9 mouse cellular contexts compared by ENCODE assay signal in the genomic region with DNA sequence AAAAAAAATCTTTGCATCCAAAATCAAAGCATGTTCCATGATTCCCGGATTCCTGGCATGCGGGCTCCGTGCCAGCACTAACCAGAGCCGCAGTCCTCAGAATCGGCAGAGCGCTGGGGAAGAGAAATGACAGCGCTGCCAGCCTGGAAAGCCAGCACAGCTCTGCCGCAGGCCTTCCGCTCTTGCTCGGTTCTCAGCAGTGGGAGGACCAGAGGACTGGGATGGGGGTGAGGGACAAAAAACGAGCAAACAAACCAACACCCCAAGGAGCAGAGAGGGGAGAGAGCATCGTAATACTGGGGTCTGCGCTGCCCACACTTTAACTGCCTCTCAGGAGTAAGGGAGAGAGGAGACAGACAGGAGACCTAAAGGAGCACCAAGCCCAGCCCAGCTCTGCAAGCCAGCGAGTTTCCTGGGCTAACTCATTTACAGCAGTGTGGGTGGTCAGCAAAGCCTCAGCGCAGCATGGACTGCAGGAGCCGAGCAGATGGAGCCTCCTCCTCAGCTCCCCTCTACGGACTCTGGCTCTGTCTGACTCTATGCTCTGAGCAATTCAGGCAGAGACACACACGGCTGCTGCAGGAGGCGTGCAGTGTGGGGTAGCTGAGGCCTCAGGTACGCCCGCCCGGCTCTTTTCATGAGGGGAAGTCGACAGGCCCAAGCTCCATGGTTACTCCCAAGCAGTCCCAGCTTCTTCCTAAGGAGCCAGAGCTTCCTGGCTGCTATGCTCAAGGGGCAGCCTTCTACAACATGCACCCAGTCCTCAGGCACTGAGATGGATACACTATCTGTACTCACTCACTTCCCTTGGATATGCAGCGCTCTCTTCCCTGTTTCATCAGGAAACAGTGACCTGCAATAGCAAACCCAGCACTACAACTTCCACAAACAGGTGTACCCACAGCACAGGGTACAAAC. TPM values are rescaled to one million over a fixed set of nuclear protein-coding genes. Genes with fewer than 3 reads are reported as not detected.
A peak's percentile ranks its signal among the peaks of the same experiment; 100 is the strongest.
DNase-seq lines count a peak whose midpoint lies in the region; ATAC-seq and TF ChIP-seq lines count a peak whose summit lies in the region.
"Had no signal": no experiment of that assay in that cellular context is flagged by ENCODE, and none has a peak within 500 bp of the region (broad histone marks: within the 10 kb centered on the region; RNA-seq: fewer than 3 reads in every experiment).

No protein-coding gene starts in this region.

- no peak overlapping the region for H3K4me3 ChIP-seq in forebrain, embryonic 11.5 days (ENCODE audit: low read depth, low read length)
- peak overlapping the region; percentile 18 for H3K4me3 ChIP-seq in hindbrain, embryonic 16.5 days (ENCODE audit: low read length)
- peak overlapping the region; percentile 16; the same call in 1 of the 2 replicates for H3K4me3 ChIP-seq in midbrain, postnatal 0 days (ENCODE audit: low read depth, low read length)
- H3K4me3 ChIP-seq: myocyte had no signal

- peak overlapping the region; percentile 25; the same call in 1 of the 2 replicates for H3K27ac ChIP-seq in forebrain, embryonic 11.5 days (ENCODE audit: low read depth, low read length)
- peak overlapping the region; percentile 82 for H3K27ac ChIP-seq in hindbrain, embryonic 16.5 days (ENCODE audit: low read depth, low read length)
- peak overlapping the region; percentile 47 for H3K27ac ChIP-seq in midbrain, postnatal 0 days (ENCODE audit: low read depth, low read length)

- H3K36me3 ChIP-seq in forebrain, embryonic 11.5 days (ENCODE audit: control insufficient read depth, insufficient read depth, low read length): no peaks in the 10 kb centered on the region
- no peaks in the 10 kb centered on the region for H3K36me3 ChIP-seq in hindbrain, embryonic 16.5 days (ENCODE audit: control insufficient read depth, insufficient read depth, low read length)
- no peaks in the 10 kb centered on the region for H3K36me3 ChIP-seq in midbrain, postnatal 0 days (ENCODE audit: insufficient read depth, low read length)

- no peak overlapping the region; the same call in 1 of the 2 replicates for H3K9ac ChIP-seq in forebrain, embryonic 11.5 days (ENCODE audit: low read length)
- H3K9ac ChIP-seq in hindbrain, embryonic 16.5 days (ENCODE audit: low read depth, low read length): peak overlapping the region; percentile 36
- peak overlapping the region; percentile 54 for H3K9ac ChIP-seq in midbrain, postnatal 0 days (replicated peaks; ENCODE audit: low read length, poor library complexity, severe bottlenecking)

- H3K4me1 ChIP-seq in forebrain, embryonic 11.5 days (replicated peaks; ENCODE audit: control insufficient read depth, insufficient read depth, low read length): no peaks in the 10 kb centered on the region; the same call in 1 of the 2 replicates
- H3K4me1 ChIP-seq in hindbrain, embryonic 16.5 days (ENCODE audit: control insufficient read depth, insufficient read depth, low read depth, low read length): peaks cover 36% of the 10 kb centered on the region
- peaks cover 19% of the 10 kb centered on the region for H3K4me1 ChIP-seq in midbrain, postnatal 0 days (ENCODE audit: insufficient read depth, low read length)

- TF ChIP-seq CTCF in brain, embryonic 14.5 days (IDR thresholded peaks at IDR 0.05; ENCODE audit: borderline replicate concordance, extremely low read depth, insufficient read depth, insufficient read length): no peak
- no peak for TF ChIP-seq CTCF in midbrain, postnatal 0 days (IDR thresholded peaks at IDR 0.05)

- no peaks in the 10 kb centered on the region for H3K9me3 ChIP-seq in forebrain, embryonic 11.5 days (ENCODE audit: control insufficient read depth, low read length)
- H3K9me3 ChIP-seq in hindbrain, embryonic 16.5 days (ENCODE audit: control insufficient read depth, low read length): no peaks in the 10 kb centered on the region
- H3K9me3 ChIP-seq in midbrain, postnatal 0 days (ENCODE audit: low read length): no peaks in the 10 kb centered on the region

- WGBS in forebrain, embryonic 11.5 days: 27% methylated on average over 24 of the region's 24 CpGs
- WGBS in hindbrain, embryonic 16.5 days: 16% methylated on average over 24 of the region's 24 CpGs
- 15% methylated on average over 24 of the region's 24 CpGs for WGBS in midbrain, postnatal 0 days

- DNase-seq in Muller cell, postnatal 12 days (ENCODE audit: inconsistent ontology term): peak; percentile 78
- peak; percentile 85 for DNase-seq in brain, embryonic 14.5 days (ENCODE audit: low read depth)
- DNase-seq in forebrain, embryonic 11.5 days (ENCODE audit: low spot score): peak; percentile 69
- DNase-seq in left cerebral cortex, adult 8-10 months (ENCODE audit: low spot score in 2 of 2): peak; percentile 42 to 88
- DNase-seq in midbrain, postnatal 0 days (ENCODE audit: low spot score): peak; percentile 75
- no peak for DNase-seq in gastrocnemius, adult 18-20 months (ENCODE audit: low spot score)

- TF ChIP-seq POLR2A in brain, embryonic 14.5 days (IDR thresholded peaks at IDR 0.05; ENCODE audit: borderline replicate concordance, extremely low read depth, insufficient read depth, insufficient read length, poor library complexity, severe bottlenecking): no peak

- H3K27me3 ChIP-seq in forebrain, embryonic 11.5 days (ENCODE audit: control insufficient read depth, insufficient read depth, low read length): no peaks in the 10 kb centered on the region
- H3K27me3 ChIP-seq in hindbrain, embryonic 16.5 days (replicated peaks; ENCODE audit: control insufficient read depth, insufficient read depth, low read length): no peaks in the 10 kb centered on the region
- H3K27me3 ChIP-seq in midbrain, postnatal 0 days (ENCODE audit: insufficient read depth, low read length): no peaks in the 10 kb centered on the region

- peak; percentile 81 for ATAC-seq in forebrain, embryonic 11.5 days (replicated peaks; ENCODE audit: low FRiP score)
- peak; percentile 86 for ATAC-seq in hindbrain, embryonic 16.5 days
- peak; percentile 72 for ATAC-seq in midbrain, postnatal 0 days (ENCODE audit: low FRiP score)
- no peak for ATAC-seq in megakaryocyte-erythroid progenitor cell, adult 5-6 weeks (replicated peaks; ENCODE audit: low FRiP score, low TSS enrichment, poor library complexity, severe bottlenecking)

- peak overlapping the region; percentile 16; the same call in 1 of the 2 replicates for H3K4me2 ChIP-seq in forebrain, embryonic 11.5 days (ENCODE audit: low read depth, low read length, severe bottlenecking)
- peak overlapping the region; percentile 49 for H3K4me2 ChIP-seq in hindbrain, embryonic 16.5 days (ENCODE audit: low read length)
- peak overlapping the region; percentile 43 for H3K4me2 ChIP-seq in midbrain, postnatal 0 days (ENCODE audit: low read depth, low read length, poor library complexity, severe bottlenecking)

RNA-seq across cellular contexts. Expression of a gene that starts 18.1 kb away (rescaled TPM):
- 49.8 and 55.3 TPM in 2 replicates for polyA plus RNA-seq in brain, embryonic 14.5 days (2012; rRNA removed)
- 26.6 and 28.1 TPM in 2 replicates for polyA plus RNA-seq in forebrain, embryonic 11.5 days (2014; fragmentation: Nextera tagmentation; extraction: Ambion mirVana)
- polyA plus RNA-seq in hindbrain, embryonic 16.5 days (2015; fragmentation: Nextera tagmentation; extraction: Ambion mirVana): 17.7 and 19.4 TPM in 2 replicates
- 10 to 100 TPM; 55.1 to 66.0 (median 61.1) TPM for total RNA-seq in left cerebral cortex, adult 8-10 months (2022)
- 60.9 and 64.5 TPM in 2 replicates for total RNA-seq in midbrain, postnatal 0 days (2014; rRNA removed)
- polyA plus RNA-seq in midbrain, postnatal 0 days (2015; fragmentation: Nextera tagmentation; extraction: Ambion mirVana): 16.9 and 17.3 TPM in 2 replicates
- 2.2 and 3.3 TPM in 2 replicates for total RNA-seq in megakaryocyte-erythroid progenitor cell, adult 5-6 weeks (2014; fragmentation: Nextera tagmentation)
- total RNA-seq in megakaryocyte-erythroid progenitor cell, adult 5-6 weeks (2017): 1.6 and 3.7 TPM in 2 replicates
- total RNA-seq in gastrocnemius, adult 18-20 months (2021): 10 to 100 TPM; 11.8 to 14.9 TPM

Comparison
In these comparisons a context has a peak if more than half of its experiments do, and no peak if none do; other contexts are left out.
1. H3K27ac ChIP-seq: peak in every context shown above with its lines; median percentile 82 in hindbrain, embryonic 16.5 days; 47 in midbrain, postnatal 0 days; 25 in forebrain, embryonic 11.5 days.